Mouse (Mus musculus): ENCODE data around the gene Cpne8.

The Cpne8 gene

GRCm38 (mm10) chr15:90463281-90463680 lies 216.0 kb downstream of the Cpne8 start:
- no peak for DNase-seq (ENCODE audit: low spot score)

- DNase-seq (ENCODE audit: low spot score): no peak
Observed at GRCm38 (mm10) chr15:90446076-90446475, 233.2 kb downstream of the Cpne8 start.
